Mouse (Mus musculus) inflammation-experienced regulatory T-cells, adult 6 months (primary cell): ENCODE measurements around the gene Hnrnpll. TPM values are rescaled to one million over a fixed set of nuclear protein-coding genes. Genes with fewer than 3 reads are reported as not detected.
A peak's percentile ranks its signal among the peaks of the same experiment; 100 is the strongest.

ENCODE experiments used
- ATAC-seq: one replicate; pipeline ENCODE4 v1.8.0; 2017
- polyA plus RNA-seq, 3 experiments: library from polyadenylated mRNA; unstranded; fragments of 100-300 nt; shearing (Covaris generic); gene quantifications; one replicate each; pipeline ENCODE4 v1.2.1; 2017

Hnrnpll gene
- polyA plus RNA-seq, result 10 to 100 TPM; 30.8 to 34.3 (median 33.4) TPM

- ATAC-seq, result peak; percentile 83
These were observed at the start of gene Hnrnpll for GRCm38 (mm10) chr17:80061783-80062619. TSS of gene Hnrnpll (minus strand) at chr17:80062334.

GRCm38 (mm10) chr17:80105348-80105978, 43.3 kb upstream of the Hnrnpll start:
- peak; percentile 76 for ATAC-seq

- ATAC-seq, result no peak
These were observed 37.7 kb upstream of the Hnrnpll start for GRCm38 (mm10) chr17:80099823-80100222.

GRCm38 (mm10) chr17:80097221-80097620, 35.1 kb upstream of the Hnrnpll start:
- ATAC-seq, result no peak

- no peak for ATAC-seq
These were observed 34.6 kb upstream of the Hnrnpll start for GRCm38 (mm10) chr17:80096720-80097114.

GRCm38 (mm10) chr17:80096043-80096719, 34.0 kb upstream of the Hnrnpll start:
- ATAC-seq, result peak; percentile 73

- no peak for ATAC-seq
These were observed 33.2 kb upstream of the Hnrnpll start for GRCm38 (mm10) chr17:80095254-80095899.

GRCm38 (mm10) chr17:80091879-80092549, 29.9 kb upstream of the Hnrnpll start:
- ATAC-seq, result peak; percentile 40

- no peak for ATAC-seq
These were observed 28.4 kb upstream of the Hnrnpll start for GRCm38 (mm10) chr17:80090551-80090950.

- ATAC-seq, result no peak
These were observed 26.0 kb upstream of the Hnrnpll start for GRCm38 (mm10) chr17:80088168-80088567.

GRCm38 (mm10) chr17:80086591-80086990, 24.5 kb upstream of the Hnrnpll start:
- no peak for ATAC-seq

GRCm38 (mm10) chr17:80084424-80084823, 22.3 kb upstream of the Hnrnpll start:
- ATAC-seq, result no peak

GRCm38 (mm10) chr17:80083223-80083622, 21.1 kb upstream of the Hnrnpll start:
- ATAC-seq, result no peak

- no peak for ATAC-seq
These were observed 16.6 kb upstream of the Hnrnpll start for GRCm38 (mm10) chr17:80078726-80079125.

- ATAC-seq, result peak; percentile 57
These were observed 5.1 kb upstream of the Hnrnpll start for GRCm38 (mm10) chr17:80067257-80067656.

- ATAC-seq, result no peak
These were observed 1.8 kb upstream of the Hnrnpll start for GRCm38 (mm10) chr17:80063840-80064495.

GRCm38 (mm10) chr17:80063386-80063785, 1.3 kb upstream of the Hnrnpll start:
- no peak for ATAC-seq

GRCm38 (mm10) chr17:80062620-80063010, 481 bp upstream of the Hnrnpll start:
- ATAC-seq, result peak; percentile 24

- ATAC-seq, result peak; percentile 12
These were observed 1.0 kb downstream of the Hnrnpll start for GRCm38 (mm10) chr17:80060828-80061782.

GRCm38 (mm10) chr17:80060151-80060550, 2.0 kb downstream of the Hnrnpll start:
- ATAC-seq, result no peak
